Mouse (Mus musculus) ES-Bruce4 (cell line): Measurements from ENCODE around the gene Rnf135.

Experiments
- CTCF ChIP-seq: IDR thresholded peaks from one replicate; pipeline ENCODE4 v1.8.1; 2011; ENCODE audit warnings: low read depth, low read length
- POLR2A ChIP-seq: IDR thresholded peaks from one replicate; pipeline ENCODE4 v1.8.1; 2011; ENCODE audit warnings: low read length; ENCODE audit not compliant: insufficient read depth

DNA sequence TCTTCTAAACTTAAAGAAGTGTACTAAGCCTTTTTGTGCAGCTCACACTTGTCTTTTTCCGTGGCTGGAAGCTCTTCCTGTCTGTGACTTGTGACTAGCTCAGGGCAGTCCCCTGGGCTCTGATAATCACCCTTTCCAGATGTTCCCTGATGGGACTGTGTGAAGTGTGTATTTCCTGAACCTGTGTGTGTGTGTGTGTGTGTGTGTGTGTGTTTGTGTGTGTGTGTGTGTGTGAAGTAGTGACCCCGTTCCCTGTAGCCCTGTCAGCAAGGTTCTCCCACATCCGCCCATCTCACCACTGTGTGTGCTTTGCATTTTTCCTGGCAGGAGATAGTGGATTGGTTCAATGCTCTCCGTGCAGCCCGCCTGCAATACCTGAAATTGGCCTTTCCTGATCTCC lies 13.3 kb upstream of the Rnf135 start:
- TF ChIP-seq CTCF (no peak), POLR2A (no peak)
